Mouse (Mus musculus): ENCODE measurements around the gene Ifi35.
"Not testable (repeated sequence)": the region's sequence is repeated elsewhere in the genome, so short reads cannot be mapped to it uniquely, and the experiment has no call there.

Gene Ifi35

DNA sequence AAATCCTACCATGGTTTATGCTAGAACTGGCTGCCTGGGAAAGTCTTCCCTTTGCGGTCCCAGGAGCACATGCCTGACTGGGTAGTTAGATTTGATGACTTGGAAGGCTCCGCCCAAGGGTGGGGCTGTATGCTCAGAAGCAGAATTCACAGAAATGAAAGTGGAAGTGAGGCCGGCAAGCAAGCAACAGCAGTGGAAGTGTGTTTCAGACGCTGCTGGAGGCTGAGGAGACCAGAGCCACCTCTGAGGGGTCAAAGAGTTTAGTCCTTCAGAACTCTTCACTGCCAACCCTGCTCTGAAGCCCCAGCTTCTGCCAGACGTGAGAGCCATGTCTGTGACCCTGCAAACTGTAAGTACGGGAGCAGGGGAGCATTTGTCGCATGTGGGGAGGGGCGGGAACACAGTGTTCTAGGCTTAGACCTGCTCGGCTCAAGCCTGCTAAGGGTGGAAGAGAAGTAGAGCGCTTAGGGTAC, at the start of gene Ifi35:
Gene Ifi35 (plus strand): TSS at position 134 of the 473 bp plus-strand sequence.
- no peak for DNase-seq (ENCODE audit: low spot score in 2 of 2)

DNA sequence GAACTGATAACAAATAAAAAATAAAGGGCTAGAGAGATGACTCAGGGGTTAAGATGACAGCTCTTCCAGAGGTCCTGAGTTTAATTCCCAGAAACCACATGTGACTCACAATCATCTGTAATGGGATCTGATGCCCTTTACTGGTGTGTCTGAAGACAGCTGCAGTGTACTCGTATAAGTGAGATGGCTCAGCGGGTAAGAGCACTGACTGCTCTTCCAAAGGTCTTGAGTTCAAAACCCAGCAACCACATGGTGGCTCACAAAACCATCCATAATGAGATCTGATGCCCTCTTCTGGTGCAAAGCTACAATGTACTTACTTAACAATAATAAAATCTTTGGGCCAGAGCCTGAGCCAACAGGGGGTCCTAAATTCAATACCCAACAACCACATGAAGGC, 32.9 kb upstream of the Ifi35 start:
- no peak for DNase-seq (ENCODE audit: low spot score in 2 of 2)

DNA sequence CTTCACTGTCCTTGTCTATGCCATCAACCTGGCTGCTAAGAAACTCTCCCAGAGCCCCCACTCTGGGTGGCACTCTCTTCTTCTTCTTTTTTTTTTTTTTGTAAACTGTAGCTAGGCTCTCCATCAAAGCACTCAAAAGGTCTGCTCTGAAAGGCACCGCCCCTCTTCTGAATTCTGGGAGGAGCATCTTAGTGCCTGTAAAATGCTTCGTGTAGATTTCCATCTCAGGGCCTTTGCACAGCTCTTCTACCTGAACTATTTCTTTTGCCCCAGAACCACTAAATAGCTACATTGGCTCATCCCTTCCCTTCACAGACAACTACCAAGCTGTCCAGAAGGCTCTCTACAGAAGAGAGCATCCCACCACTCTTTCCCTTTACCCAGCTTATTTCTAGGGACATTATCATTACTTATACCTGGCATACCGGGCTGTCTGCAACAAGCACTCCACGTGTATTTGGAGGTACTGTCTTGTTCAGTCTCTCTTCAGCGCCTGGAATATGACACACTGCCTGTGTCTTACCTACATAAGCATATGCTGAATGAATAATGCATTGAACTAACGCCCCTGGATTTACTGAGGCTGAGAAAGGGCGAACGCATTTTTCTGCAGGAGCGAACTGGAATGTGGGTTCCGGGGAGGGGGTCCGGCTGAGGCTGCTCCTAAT, 31.6 kb upstream of the Ifi35 start:
- DNase-seq (ENCODE audit: low spot score in 2 of 2), result no peak

DNA sequence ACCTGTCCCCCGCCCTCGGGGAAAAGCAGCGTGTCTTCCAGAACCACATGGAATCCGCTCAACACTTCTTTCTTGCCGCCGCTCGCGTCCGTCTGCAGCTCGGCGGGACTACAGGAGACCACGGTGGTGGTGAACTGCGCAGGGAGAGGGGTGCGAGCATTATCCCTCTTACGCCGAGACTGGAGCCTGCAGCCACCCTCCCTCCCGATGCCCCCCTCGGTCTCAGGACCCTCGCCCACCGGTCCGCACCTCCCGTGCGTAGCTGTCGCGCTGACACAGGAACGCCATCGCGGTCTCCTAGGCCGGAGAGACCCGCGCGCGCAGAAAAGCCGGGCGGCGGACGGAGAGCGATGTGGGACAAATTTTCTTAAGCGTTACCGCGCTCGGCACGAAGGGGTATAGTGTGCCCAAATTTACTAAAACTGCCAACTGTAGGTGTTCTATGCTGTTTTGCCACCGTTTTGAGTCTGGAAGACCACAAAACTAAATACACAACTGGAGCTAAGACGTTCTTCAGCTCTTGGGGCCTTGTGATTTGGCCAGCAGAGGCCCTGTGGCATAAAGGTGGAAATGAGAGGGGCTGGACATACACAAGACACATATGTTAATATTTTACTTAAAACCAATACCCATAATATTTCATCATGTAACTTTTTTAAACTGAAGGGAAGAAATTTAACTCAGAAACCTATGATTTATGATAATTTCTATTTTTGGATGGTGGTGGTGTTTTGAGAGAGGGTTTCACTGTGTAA, 30.9 kb upstream of the Ifi35 start, which contains the start of gene Aarsd1:
Gene Aarsd1 (minus strand): TSS at position 515 of the 755 bp plus-strand sequence.
- peak; percentile 83 to 89 for DNase-seq (ENCODE audit: low spot score in 2 of 2)

DNA sequence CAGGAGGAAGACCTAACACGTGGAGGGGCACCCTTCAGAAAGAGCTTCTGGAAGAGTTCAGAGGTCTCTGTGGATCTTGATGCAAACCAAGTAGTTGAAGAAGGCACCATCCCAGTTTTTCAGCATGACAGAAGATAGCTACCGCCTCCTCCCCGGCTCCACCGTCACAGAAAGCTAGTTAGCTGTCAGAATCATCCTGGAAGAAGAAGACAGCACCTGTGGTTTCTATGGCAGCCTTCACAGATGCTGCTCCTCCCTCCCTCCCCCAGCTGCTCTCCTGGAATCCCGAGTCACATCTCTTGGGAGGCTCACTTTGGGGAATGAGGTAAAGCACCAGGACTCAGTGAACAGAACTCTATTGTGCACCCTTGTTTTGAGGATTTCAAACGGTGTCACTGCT, 29.2 kb upstream of the Ifi35 start:
- DNase-seq (ENCODE audit: low spot score in 2 of 2), result no peak

DNA sequence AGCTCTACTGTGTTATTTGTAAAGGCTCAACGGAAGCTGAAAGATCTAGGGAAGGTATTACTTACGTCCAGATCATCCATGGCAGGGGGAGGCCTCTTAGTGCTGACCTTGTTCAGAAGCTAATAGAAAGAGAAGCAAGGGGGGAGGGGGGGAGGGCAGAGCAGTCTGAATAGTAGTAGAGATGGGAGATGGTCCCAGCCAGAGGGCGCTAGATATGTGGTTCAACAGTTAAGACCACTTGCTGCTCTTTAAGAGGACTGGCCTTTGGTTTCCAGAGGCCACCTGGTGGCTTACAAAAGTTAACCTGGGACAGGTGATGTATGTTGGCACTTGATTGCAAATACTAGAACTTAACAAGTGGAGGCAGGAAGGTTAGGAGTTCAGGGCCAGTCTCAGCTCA, 28.6 kb upstream of the Ifi35 start:
- DNase-seq (ENCODE audit: low spot score in 2 of 2), result no peak

DNA sequence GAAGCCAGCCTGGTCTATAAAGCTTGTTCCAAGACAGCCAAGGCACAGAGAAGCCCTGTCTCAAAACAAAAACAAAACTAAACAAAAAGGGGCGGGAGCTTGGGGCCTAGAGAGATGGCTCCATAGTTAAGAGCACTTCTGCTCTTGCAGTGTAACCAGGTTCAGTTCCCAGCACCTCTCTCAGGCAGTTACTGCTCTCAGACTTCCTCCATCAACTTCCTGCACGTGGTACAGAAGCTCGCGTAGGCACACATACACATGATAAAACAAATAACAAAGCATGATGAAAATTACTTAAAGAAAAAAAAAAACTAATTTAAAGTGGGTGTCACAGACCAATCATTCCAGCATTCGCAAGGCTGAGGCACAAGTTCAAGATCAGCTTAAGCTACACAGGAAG, 28.1 kb upstream of the Ifi35 start:
- no peak for DNase-seq (ENCODE audit: low spot score in 2 of 2)

DNA sequence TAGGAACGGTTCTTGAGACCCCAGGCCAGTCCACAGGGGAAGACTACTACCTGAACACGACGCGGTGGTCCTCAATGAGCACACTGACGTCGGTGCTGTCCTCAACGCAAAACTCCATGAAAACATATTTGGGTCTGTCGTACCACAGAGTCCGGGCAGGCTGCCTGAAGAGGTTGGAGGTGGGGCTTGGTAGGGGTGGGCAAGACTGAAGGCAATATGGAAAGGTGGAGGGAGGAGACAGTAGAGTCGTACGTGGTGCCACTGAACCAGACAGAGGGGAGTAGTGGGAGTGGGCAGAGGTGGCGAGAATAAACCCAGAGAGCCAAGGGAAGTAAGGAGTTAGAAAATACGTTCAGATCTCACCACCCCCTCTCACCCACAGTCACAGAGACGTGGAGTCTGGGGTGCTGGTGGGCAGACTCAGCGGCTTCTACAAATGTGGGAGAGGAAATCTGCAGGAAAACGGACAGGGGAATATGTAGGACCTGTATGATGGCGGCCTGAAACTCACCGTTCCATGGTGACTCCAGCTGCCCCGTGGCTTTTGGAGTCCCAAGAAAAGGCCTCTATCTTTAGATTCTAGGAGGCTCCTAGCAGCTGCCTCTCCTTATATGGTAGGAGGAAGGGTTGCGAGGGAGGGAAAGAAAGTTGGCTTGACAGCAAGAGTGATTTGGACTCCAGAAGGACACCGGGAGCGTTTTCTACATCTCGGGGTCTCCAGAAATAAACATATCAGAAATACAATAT, 23.9 kb upstream of the Ifi35 start, which contains the start of gene Gm27029:
Gene Gm27029 (minus strand): TSS at position 692 of the 747 bp plus-strand sequence.
- DNase-seq (ENCODE audit: low spot score in 2 of 2), result peak; percentile 20 to 23

DNA sequence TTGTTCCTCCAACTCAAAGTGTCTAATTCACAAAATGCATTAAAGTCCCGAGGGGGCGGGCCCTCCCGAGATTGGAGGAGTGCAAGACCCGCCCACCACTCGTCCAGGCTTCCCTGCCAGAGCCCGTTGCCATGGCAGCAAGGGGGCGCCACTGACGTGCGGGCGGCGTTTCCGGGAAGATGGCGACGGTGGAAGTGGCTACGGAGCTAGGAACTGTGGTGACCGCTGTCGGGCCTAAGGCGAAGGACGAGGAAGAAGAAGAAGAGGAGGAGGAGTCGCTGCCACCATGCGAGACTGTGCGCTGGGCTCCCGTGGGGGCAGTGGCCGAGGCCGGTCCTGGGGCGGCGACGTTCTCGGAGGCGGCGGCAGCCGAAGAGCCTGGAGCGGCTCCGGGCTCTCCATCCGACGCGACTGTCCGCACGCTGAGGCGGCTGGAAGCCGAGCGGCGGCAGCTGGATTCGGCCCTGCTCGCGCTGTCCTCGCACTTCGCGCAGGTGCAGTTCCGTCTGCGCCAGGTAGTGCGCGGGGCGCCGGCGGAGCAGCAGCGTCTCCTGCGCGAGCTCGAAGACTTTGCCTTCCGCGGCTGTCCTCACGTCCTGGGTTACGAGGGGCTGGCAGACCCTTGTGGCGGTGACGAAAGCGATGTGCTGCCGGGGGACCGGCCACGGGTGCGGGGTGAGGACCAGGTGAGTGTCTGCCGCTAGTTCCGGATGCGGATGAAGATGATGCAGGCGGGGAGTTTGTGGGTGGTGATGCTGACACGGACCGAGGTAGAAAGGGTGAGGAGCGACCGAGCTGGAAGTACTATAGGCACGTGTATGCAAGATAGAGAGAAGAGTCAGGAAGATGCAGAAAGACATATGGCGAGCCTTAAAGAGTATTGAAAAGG, 23.0 kb upstream of the Ifi35 start, which contains the start of the genes Rundc1 and Ptges3l:
Gene Rundc1 (plus strand): TSS at position 161 of the 889 bp plus-strand sequence.
Gene Ptges3l (minus strand): TSS at position 409 of the 889 bp plus-strand sequence.
- peak; percentile 97 to 98 for DNase-seq (ENCODE audit: low spot score in 2 of 2)

DNA sequence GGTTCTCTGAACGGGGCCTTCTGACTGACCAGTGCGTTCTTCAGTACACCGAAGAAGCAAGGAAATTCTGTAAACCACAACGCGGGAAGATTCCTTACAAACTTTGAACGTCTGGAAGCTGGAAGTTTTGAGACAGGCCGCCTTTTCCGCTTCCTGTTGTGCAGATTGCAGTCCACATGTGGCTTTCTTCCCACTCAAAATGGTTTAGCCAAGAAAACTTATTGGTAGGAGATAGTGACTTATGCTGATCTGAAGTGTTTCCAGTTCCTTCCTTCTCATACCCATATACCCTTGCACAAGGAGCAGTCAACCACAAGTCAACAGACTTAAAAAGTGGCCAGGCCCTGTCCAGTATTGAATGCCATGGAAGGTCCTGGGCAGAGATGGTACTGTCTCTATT, 22.0 kb upstream of the Ifi35 start:
- DNase-seq (ENCODE audit: low spot score in 2 of 2), result no peak

DNA sequence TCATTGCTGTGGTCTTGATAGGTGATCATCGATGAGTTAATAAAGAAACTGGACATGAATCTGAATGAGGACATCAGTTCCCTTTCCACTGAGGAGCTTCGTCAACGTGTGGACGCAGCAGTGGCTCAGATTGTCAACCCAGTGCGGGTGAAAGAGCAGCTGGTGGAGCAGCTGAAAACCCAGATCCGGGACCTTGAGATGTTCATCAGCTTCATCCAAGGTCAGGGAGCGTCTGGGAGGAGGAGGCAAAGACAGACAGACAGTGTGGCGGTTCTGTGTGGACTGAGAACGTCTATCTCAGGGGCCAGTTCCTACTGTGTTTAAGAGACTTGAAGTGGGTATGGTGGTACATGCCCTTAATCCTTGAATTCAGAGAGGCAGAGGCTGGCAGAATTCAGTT, 16.9 kb upstream of the Ifi35 start:
- DNase-seq (ENCODE audit: low spot score in 2 of 2), result no peak

DNA sequence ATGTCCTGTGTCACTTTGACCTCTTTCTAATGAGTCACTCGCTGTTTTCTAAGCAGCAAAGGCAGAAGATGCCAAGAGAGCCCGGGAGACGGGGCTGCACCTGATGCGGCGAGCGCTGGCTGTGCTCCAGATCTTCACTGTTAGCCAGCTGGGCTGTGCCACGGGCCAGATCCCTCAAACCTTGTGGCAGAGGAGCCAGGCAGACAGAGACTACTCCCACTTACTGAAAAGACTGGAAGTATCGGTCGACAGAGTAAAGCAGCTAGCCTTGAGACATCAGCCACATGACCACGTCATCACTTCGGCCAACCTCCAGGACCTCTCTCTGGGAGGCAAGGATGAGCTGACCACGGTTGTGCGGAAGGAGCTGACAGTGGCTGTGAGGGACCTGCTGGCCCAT, 14.8 kb upstream of the Ifi35 start:
- no peak for DNase-seq (ENCODE audit: low spot score in 2 of 2)

DNA sequence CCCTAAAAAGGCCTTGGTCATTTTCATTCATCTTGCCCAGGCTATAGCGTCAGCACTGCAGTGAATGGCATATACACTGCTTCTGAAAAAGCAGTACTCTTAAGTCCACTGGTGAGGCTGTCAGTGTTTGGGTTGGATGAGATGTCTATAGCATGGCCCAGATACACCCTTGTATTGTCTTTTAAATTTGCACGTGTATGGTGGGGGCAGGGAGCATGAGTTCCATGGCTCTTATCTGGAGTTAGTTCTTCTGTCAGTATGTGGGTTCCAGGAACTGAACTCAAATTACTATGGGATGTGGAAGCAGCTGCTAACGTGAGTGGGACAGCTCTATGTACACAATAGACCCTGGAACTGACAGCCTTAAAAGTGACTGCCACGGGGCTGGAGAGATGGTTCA, 12.4 kb upstream of the Ifi35 start:
- DNase-seq (ENCODE audit: low spot score in 2 of 2), result no peak

DNA sequence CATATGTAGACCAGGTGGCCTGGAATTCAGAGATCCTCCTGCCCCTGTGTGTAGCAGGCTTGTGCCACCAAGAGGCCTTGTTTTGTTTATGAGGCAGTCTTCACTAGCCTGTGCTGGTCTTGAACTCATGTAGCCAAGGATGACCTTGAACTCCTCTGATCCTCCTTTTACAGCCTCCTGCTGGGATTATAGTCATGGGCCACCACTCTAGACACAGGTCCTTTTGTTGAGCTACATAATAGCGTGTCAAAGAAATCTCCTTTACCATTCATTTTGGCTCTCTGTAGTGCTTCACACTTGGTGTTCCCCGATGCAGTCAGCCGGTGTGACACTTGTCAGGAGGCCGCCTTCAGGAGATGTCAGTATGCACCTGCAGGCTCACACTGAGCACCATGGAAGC, 11.3 kb upstream of the Ifi35 start:
- DNase-seq (ENCODE audit: low spot score in 2 of 2), result no peak

DNA sequence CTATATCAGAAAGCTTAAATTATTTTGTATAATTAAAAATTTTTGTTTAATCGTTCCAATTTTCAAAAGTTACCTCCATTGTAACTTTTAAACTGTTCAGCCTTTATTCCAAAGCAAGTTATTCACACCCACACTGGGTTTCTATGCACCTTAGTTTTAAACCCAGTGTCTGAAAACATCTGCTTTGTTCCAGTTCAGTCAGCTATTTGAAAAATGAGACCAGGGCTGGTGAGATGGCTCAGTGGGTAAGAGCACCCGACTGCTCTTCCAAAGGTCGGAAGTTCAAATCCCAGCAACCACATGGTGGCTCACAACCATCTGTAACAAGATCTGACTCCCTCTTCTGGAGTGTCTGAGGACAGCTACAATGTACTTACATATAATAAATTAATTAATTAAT, 10.2 kb upstream of the Ifi35 start:
- not testable (repeated sequence) for DNase-seq (ENCODE audit: low spot score in 2 of 2)

DNA sequence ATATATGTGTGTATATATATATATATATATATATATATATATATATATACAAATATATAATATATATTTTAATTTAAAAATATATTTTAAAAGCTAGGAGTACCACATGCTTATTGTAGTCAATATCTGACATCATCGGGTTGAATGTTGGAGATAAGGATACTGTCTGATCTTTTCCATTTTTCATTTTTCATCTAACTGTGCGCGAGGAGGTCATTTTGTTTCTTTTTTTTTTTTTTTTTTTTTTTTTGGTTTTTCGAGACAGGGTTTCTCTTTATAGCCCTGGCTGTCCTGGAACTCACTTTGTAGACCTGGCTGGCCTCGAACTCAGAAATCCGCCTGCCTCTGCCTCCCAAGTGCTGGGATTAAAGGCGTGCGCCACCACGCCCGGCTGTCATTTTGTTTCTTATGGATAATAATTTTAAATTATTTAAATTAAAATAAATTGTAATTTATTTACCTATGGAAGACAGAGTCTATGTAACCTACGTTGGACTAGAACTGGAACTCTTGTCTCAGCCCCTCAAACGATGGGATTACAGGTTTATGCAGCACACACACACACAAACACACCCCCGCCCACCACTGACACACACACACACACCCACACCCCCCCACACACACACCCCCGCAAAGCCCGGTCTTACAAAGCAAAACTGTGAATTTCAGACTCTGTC, 6.6 kb upstream of the Ifi35 start:
- DNase-seq (ENCODE audit: low spot score in 2 of 2), result not testable (repeated sequence)

DNA sequence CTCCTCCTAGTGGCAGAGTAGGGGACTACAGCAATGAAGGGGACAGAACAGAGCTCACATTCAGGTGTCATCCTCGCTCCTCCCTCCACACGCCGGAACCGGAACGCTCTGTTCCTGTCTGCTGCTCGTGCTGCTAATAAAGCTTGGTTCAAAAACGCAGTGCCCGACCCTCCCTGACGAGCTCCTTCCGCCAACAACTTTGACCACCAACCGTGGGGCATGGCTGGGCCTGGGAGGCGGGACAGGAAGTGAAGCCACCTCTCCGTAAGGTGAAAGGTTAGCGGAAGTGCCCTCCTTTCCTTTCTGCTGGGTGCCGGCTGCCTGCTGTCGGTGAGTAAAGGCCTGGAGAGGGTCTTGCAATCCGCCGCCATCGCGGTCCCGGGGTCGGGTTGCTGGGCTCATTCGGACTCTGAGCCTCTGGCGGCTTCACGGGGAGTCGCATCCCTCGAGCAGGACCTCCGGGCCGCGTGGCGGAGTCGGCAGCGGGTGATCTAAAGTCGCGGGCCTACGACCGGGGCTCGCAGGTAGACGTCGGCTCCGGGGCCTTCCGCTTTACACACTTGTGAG, 6.0 kb upstream of the Ifi35 start, which contains the start of gene Rpl27:
Gene Rpl27 (plus strand): TSS at position 172 of the 567 bp plus-strand sequence.
- peak; percentile 82 to 93 for DNase-seq (ENCODE audit: low spot score in 2 of 2)

DNA sequence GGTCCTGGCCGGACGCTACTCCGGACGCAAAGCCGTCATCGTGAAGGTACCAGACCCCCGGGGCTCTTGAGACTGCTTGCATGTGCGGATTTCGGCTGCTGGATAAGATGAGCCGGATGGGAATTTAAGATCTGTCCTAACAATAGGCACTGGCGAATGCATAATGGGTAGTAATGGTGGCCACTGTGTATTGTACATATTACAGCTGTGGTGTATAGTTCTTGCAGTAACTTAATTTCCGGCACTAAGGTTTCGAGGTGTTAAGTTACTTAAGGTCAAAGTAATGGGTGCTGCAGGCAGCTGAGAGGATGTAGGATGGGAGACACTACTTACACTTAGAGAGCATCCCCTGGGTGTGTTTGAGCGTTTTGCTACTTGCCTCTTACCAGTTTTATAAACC, 5.4 kb upstream of the Ifi35 start:
- DNase-seq (ENCODE audit: low spot score in 2 of 2), result no peak

DNA sequence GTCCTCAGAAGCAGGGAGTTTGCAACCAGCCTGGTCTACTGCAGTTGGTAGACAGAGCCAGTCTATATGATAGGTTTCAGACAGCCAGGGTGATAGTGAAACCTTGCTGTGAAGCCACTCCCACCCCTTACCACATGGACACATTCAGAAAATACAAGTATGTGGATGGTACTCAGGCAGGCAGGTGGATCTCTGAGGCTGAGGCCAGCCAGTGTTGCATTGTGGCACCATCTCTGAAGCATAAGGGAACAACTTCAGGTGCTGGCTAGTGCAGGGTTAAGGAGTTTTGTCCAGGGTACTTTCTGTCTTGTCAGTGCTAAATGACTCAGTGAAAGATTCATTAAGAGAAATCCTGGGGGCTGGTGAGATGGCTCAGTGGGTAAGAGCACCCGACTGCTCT, 1.9 kb upstream of the Ifi35 start:
- no peak for DNase-seq (ENCODE audit: low spot score in 2 of 2)

DNA sequence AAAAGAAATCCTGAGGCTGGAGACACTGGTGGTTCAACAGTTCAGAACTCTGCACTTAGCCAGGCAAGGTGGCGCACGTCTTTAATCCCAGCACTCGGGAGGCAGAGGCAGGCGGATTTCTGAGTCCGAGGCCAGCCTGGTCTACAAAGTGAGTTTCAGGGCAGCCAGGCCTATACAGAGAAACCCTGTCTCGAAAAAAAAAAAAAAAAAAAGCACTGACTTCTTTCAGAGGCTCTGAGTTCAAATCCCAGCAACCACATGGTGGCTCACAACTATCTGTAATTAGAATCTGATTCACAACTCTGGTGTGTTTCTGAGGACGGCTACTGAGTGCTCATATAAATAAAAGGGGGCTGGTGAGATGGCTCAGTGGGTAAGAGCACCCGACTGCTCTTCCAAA, 1.3 kb upstream of the Ifi35 start:
- not testable (repeated sequence) for DNase-seq (ENCODE audit: low spot score in 2 of 2)
